Mouse (Mus musculus) CH12.LX (cell line): ENCODE data around the gene Dusp15. TPM values are rescaled to one million over a fixed set of nuclear protein-coding genes. Genes with fewer than 3 reads are reported as not detected.
A peak's percentile ranks its signal among the peaks of the same experiment; 100 is the strongest.

Experiments
- DNase-seq: peaks from one replicate; pipeline ENCODE4 v3.0.0-alpha.2; 2013; ENCODE audit errors: extremely low read depth
- H3K27ac ChIP-seq: 2 replicates; pipeline ENCODE4 v1.5.1; 2012; ENCODE audit warnings: low read depth, mild to moderate bottlenecking, control low read depth, moderate library complexity; ENCODE audit not compliant: insufficient read depth
- H3K27me3 ChIP-seq: replicated peaks from 2 replicates; pipeline ENCODE3; 2012; ENCODE audit warnings: inconsistent platforms
- H3K36me3 ChIP-seq, 2 experiments: replicated peaks in 1 of 2; 2 replicates each; pipeline versions ENCODE3 to v1.6.1; 2012; ENCODE audit warnings: inconsistent platforms in 1 of 2, low read length in 1 of 2, mild to moderate bottlenecking in 1 of 2, mixed read lengths in 1 of 2, moderate library complexity in 1 of 2; ENCODE audit not compliant: control insufficient read depth in 1 of 2, insufficient read depth in 1 of 2
- H3K4me1 ChIP-seq, 2 experiments: 2 replicates each; pipeline ENCODE4 v1.6.1; 2012; ENCODE audit warnings: inconsistent platforms in 1 of 2, moderate library complexity in 1 of 2; ENCODE audit not compliant: insufficient read depth in 2 of 2, control insufficient read depth in 1 of 2
- H3K4me2 ChIP-seq: 2 replicates; pipeline ENCODE4 v1.6.1; 2012; ENCODE audit warnings: low read depth, mild to moderate bottlenecking, control low read depth; ENCODE audit not compliant: poor library complexity, insufficient read depth, severe bottlenecking
- H3K4me3 ChIP-seq, 3 experiments: fragments of 150-350 bp in 1 of 3; sonication (generic) in 1 of 3; replicated peaks in 1 of 3; 2 replicates each; pipeline versions ENCODE3 to v1.5.1; 2011 to 2012; ENCODE audit warnings: low read depth in 2 of 3, low read length in 2 of 3, mild to moderate bottlenecking in 2 of 3, moderate library complexity in 2 of 3, control low read depth in 1 of 3, improper control_type of control experiment in 1 of 3, inconsistent platforms in 1 of 3, mixed read lengths in 1 of 3; ENCODE audit not compliant: poor library complexity in 1 of 3
- H3K79me2 ChIP-seq: replicated peaks from 2 replicates; pipeline ENCODE4 v1.6.1; 2012; ENCODE audit warnings: mild to moderate bottlenecking, moderate library complexity; ENCODE audit not compliant: control insufficient read depth, poor library complexity, insufficient read depth, severe bottlenecking; ENCODE audit errors: extremely low read depth
- H3K9ac ChIP-seq: 2 replicates; pipeline ENCODE4 v1.6.1; 2012; ENCODE audit warnings: low read depth, mild to moderate bottlenecking, control low read depth, moderate library complexity; ENCODE audit not compliant: insufficient read depth
- H3K9me3 ChIP-seq: replicated peaks from 2 replicates; pipeline ENCODE3; 2012; ENCODE audit warnings: low read length, inconsistent platforms, mixed read lengths
- BHLHE40 ChIP-seq: IDR thresholded peaks from 2 replicates; pipeline ENCODE4 v1.6.1; 2011; ENCODE audit warnings: mild to moderate bottlenecking, low read depth, low read length, improper control_type of control experiment
- CHD1 ChIP-seq: IDR thresholded peaks from 2 replicates; pipeline ENCODE4 v1.6.1; 2012; ENCODE audit warnings: low read depth, low read length, improper control_type of control experiment, inconsistent platforms
- CHD2 ChIP-seq: IDR thresholded peaks from 2 replicates; pipeline ENCODE4 v1.6.1; 2011; ENCODE audit warnings: low read length, improper control_type of control experiment
- CTCF ChIP-seq, 2 experiments: IDR thresholded peaks in 1 of 2; conservative IDR thresholded peaks in 1 of 2; 2 replicates each; pipeline ENCODE4 v1.5.1; 2011 to 2012; ENCODE audit warnings: low read depth in 2 of 2, low read length in 2 of 2, improper control_type of control experiment in 1 of 2, inconsistent platforms in 1 of 2, mild to moderate bottlenecking in 1 of 2, moderate library complexity in 1 of 2
- E2F4 ChIP-seq: IDR thresholded peaks from 2 replicates; pipeline ENCODE4 v1.6.1; 2011; ENCODE audit warnings: low read depth, low read length, improper control_type of control experiment; ENCODE audit not compliant: insufficient replicate concordance
- ELF1 ChIP-seq: IDR thresholded peaks from 2 replicates; pipeline ENCODE4 v1.6.1; 2014; ENCODE audit warnings: low read depth, mild to moderate bottlenecking, inconsistent platforms, low read length, improper control_type of control experiment
- EP300 ChIP-seq: IDR thresholded peaks from 2 replicates; pipeline ENCODE4 v1.6.1; 2011; ENCODE audit warnings: low read length, improper control_type of control experiment
- ETS1 ChIP-seq: conservative IDR thresholded peaks from 2 replicates; pipeline ENCODE4 v1.6.1; 2012; ENCODE audit warnings: low read depth, mild to moderate bottlenecking, inconsistent platforms, low read length, improper control_type of control experiment, moderate library complexity
- GABPA ChIP-seq: IDR thresholded peaks from 2 replicates; pipeline ENCODE4 v1.6.1; 2012; ENCODE audit warnings: low read depth, low read length, improper control_type of control experiment, inconsistent platforms; ENCODE audit not compliant: insufficient replicate concordance
- HCFC1 ChIP-seq: IDR thresholded peaks from 2 replicates; pipeline ENCODE4 v1.6.1; 2012; ENCODE audit warnings: low read depth, mild to moderate bottlenecking, inconsistent platforms, low read length, improper control_type of control experiment
- IRF4 ChIP-seq: IDR thresholded peaks from 2 replicates; pipeline ENCODE4 v1.6.1; 2014; ENCODE audit warnings: low read depth, mild to moderate bottlenecking, inconsistent platforms, low read length, improper control_type of control experiment
- JUN ChIP-seq: IDR thresholded peaks from 2 replicates; pipeline ENCODE4 v1.6.1; 2011; ENCODE audit warnings: low read depth, mild to moderate bottlenecking, low read length, improper control_type of control experiment, moderate library complexity; ENCODE audit not compliant: insufficient read depth
- JUND ChIP-seq: conservative IDR thresholded peaks from 2 replicates; pipeline ENCODE4 v1.6.1; 2011; ENCODE audit warnings: low read depth, low read length, improper control_type of control experiment
- KAT2A ChIP-seq: IDR thresholded peaks from 2 replicates; pipeline ENCODE4 v1.6.1; 2012; ENCODE audit warnings: low read length, improper control_type of control experiment, inconsistent platforms; ENCODE audit not compliant: insufficient replicate concordance
- MAFK ChIP-seq: IDR thresholded peaks from 2 replicates; pipeline ENCODE4 v1.6.1; 2011; ENCODE audit warnings: low read length, improper control_type of control experiment; ENCODE audit not compliant: insufficient replicate concordance
- MAX ChIP-seq: IDR thresholded peaks from 2 replicates; pipeline ENCODE4 v1.6.1; 2011; ENCODE audit warnings: low read length, improper control_type of control experiment
- MAZ ChIP-seq: IDR thresholded peaks from 2 replicates; pipeline ENCODE4 v1.6.1; 2012; ENCODE audit warnings: low read depth, mild to moderate bottlenecking, inconsistent platforms, low read length, improper control_type of control experiment, moderate library complexity
- MEF2A ChIP-seq: IDR thresholded peaks from 2 replicates; pipeline ENCODE4 v1.6.1; 2014; ENCODE audit warnings: low read depth, mild to moderate bottlenecking, inconsistent platforms, low read length, improper control_type of control experiment, borderline replicate concordance
- MXI1 ChIP-seq: IDR thresholded peaks from 2 replicates; pipeline ENCODE4 v1.6.1; 2011; ENCODE audit warnings: mild to moderate bottlenecking, low read depth, low read length, improper control_type of control experiment
- MYC ChIP-seq: IDR thresholded peaks from 2 replicates; pipeline ENCODE4 v1.6.1; 2011; ENCODE audit warnings: low read depth, mild to moderate bottlenecking, improper control_type of control experiment, low read length
- NELFE ChIP-seq: IDR thresholded peaks from 2 replicates; pipeline ENCODE4 v1.6.1; 2011; ENCODE audit warnings: low read depth, low read length, improper control_type of control experiment
- NRF1 ChIP-seq: IDR thresholded peaks from 2 replicates; pipeline ENCODE4 v1.6.1; 2014; ENCODE audit warnings: low read depth, mild to moderate bottlenecking, inconsistent platforms, low read length, improper control_type of control experiment, moderate library complexity
- PAX5 ChIP-seq: IDR thresholded peaks from 2 replicates; pipeline ENCODE4 v1.6.1; 2012; ENCODE audit warnings: low read length, inconsistent platforms, mixed read lengths
- POLR2A ChIP-seq: IDR thresholded peaks from 2 replicates; pipeline ENCODE4 v1.6.1; 2011; ENCODE audit warnings: low read depth, mild to moderate bottlenecking, improper control_type of control experiment, low read length
- POLR2AphosphoS2 ChIP-seq: IDR thresholded peaks from 2 replicates; pipeline ENCODE4 v1.6.1; 2011; ENCODE audit warnings: low read depth, low read length, improper control_type of control experiment
- RAD21 ChIP-seq: IDR thresholded peaks from 2 replicates; pipeline ENCODE4 v1.6.1; 2011; ENCODE audit warnings: low read depth, mild to moderate bottlenecking, low read length, improper control_type of control experiment, moderate library complexity
- RCOR1 ChIP-seq: conservative IDR thresholded peaks from 2 replicates; pipeline ENCODE4 v1.6.1; 2012; ENCODE audit warnings: low read depth, mild to moderate bottlenecking, inconsistent platforms, low read length, improper control_type of control experiment
- SIN3A ChIP-seq: IDR thresholded peaks from 2 replicates; pipeline ENCODE4 v1.6.1; 2012; ENCODE audit warnings: low read length, improper control_type of control experiment, inconsistent platforms
- SMC3 ChIP-seq: IDR thresholded peaks from 2 replicates; pipeline ENCODE4 v1.6.1; 2011; ENCODE audit warnings: low read depth, low read length, improper control_type of control experiment
- TBP ChIP-seq: conservative IDR thresholded peaks from 2 replicates; pipeline ENCODE4 v1.6.1; 2011; ENCODE audit warnings: low read depth, low read length, improper control_type of control experiment
- TCF12 ChIP-seq: IDR thresholded peaks from 2 replicates; pipeline ENCODE4 v1.6.1; 2014; ENCODE audit warnings: low read depth, mild to moderate bottlenecking, inconsistent platforms, low read length, improper control_type of control experiment
- UBTF ChIP-seq: IDR thresholded peaks from 2 replicates; pipeline ENCODE4 v1.6.1; 2012; ENCODE audit warnings: low read depth, mild to moderate bottlenecking, inconsistent platforms, low read length, improper control_type of control experiment, moderate library complexity
- USF1 ChIP-seq: IDR thresholded peaks from 2 replicates; pipeline ENCODE4 v1.6.1; 2014; ENCODE audit warnings: low read depth, mild to moderate bottlenecking, inconsistent platforms, low read length, improper control_type of control experiment
- USF2 ChIP-seq: conservative IDR thresholded peaks from 2 replicates; pipeline ENCODE4 v1.6.1; 2011; ENCODE audit warnings: low read depth, low read length, improper control_type of control experiment
- ZC3H11A ChIP-seq: IDR thresholded peaks from 2 replicates; pipeline ENCODE4 v1.6.1; 2012; ENCODE audit warnings: low read depth, mild to moderate bottlenecking, inconsistent platforms, low read length, improper control_type of control experiment
- ZKSCAN1 ChIP-seq: IDR thresholded peaks from 2 replicates; pipeline ENCODE4 v1.6.1; 2012; ENCODE audit warnings: low read depth, inconsistent platforms, low read length, improper control_type of control experiment, borderline replicate concordance
- ZMIZ1 ChIP-seq: IDR thresholded peaks from 2 replicates; pipeline ENCODE4 v1.6.1; 2012; ENCODE audit warnings: low read depth, mild to moderate bottlenecking, inconsistent platforms, low read length, improper control_type of control experiment
- ZNF384 ChIP-seq: IDR thresholded peaks from 2 replicates; pipeline ENCODE4 v1.6.1; 2012; ENCODE audit warnings: low read depth, low read length, improper control_type of control experiment, inconsistent platforms
- dilution Hi-C: fragments of 300-500 bp; cut with MboI; formaldehyde crosslinking; loops from 2 replicates; pipeline ENCODE4 v1.14.3; 2020; ENCODE audit warnings: low sequenced_read_pairs; ENCODE audit not compliant: extremely low pct_unique_long_range_greater_than_20kb, extremely low pct_ligation_motif_present
- in situ Hi-C: fragments of 300-500 bp; cut with MboI; formaldehyde crosslinking; loops from 3 replicates; pipeline ENCODE4 v1.14.3; 2019; ENCODE audit warnings: low sequenced_read_pairs, low pct_ligation_motif_present, low pct_unique_long_range_greater_than_20kb, mixed read lengths
- polyA plus RNA-seq: library from polyadenylated mRNA; unstranded; fragments of >175 nt; gene quantifications from 2 replicates; pipeline ENCODE4 v1.2.1, GENCODE M21; 2012; ENCODE audit warnings: low read depth; ENCODE audit not compliant: insufficient read length
- total RNA-seq, 2 experiments: library from RNA; depleted of rRNA; stranded (reverse); fragments of 300-350 nt in 1 of 2; fragments of >200 nt in 1 of 2; gene quantifications; 2 replicates each; pipeline ENCODE4 v1.2.3; 2012 to 2014

Dusp15 gene
- total and polyA plus RNA-seq, 3 experiments, result 0.08 to 0.13 TPM; not detected in 1

DNA sequence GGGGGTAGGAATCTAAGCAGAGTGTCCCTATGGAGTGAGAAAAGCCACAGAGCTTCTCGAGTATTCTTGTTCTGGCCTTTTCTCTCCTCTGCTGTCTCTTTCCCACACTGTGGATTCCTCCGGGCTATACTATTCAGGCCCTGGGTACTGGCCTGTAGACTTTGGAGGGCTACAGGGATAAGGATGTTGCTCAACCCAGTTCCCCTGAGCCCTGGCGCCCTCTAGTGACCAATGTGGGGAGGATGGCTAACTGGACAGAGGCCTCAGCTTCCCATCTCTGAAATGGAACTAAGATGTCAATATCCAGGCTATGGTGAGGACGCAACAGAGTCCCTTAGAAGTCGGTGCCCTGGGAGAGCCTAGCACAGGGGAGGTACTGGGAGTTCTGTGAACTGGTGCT, 17.9 kb downstream of the Dusp15 start:
- in situ Hi-C loops, result no loop called here
- DNase-seq, result peak; percentile 87
- TF ChIP-seq ELF1, result peak; percentile 25; the same call in 1 of the 2 replicates
- 0 out of 2 replicates have a peak, but pooled peaks have one; percentile 23 for TF ChIP-seq NELFE
- no peak for TF ChIP-seq POLR2AphosphoS2
- TF ChIP-seq CHD1, result no peak
- no peak for TF ChIP-seq TBP
- TF ChIP-seq MXI1, result 0 out of 2 replicates have a peak, but pooled peaks have one; percentile 29
- no peak for TF ChIP-seq HCFC1
- peak; percentile 38; the same call in 1 of the 2 replicates for TF ChIP-seq IRF4
- peak; percentile 48; the same call in 1 of the 2 replicates for TF ChIP-seq MEF2A
- TF ChIP-seq CHD2, result peak; percentile 37; the same call in 1 of the 2 replicates
- TF ChIP-seq KAT2A, result 0 out of 2 replicates have a peak, but pooled peaks have one; percentile 22
- no peak for TF ChIP-seq JUN
- no peak for TF ChIP-seq ZMIZ1
- no peak for TF ChIP-seq ETS1
- TF ChIP-seq PAX5, result no peak
- TF ChIP-seq POLR2A, result no peak
- no peak for TF ChIP-seq TCF12
- TF ChIP-seq RAD21, result peak; percentile 91
- no peak for TF ChIP-seq ZKSCAN1
- TF ChIP-seq MAX, result peak; percentile 31; the same call in 1 of the 2 replicates
- no peak for TF ChIP-seq E2F4
- no peak for TF ChIP-seq UBTF
- 0 out of 2 replicates have a peak, but pooled peaks have one; percentile 12 for TF ChIP-seq JUND
- TF ChIP-seq NRF1, result 0 out of 2 replicates have a peak, but pooled peaks have one; percentile 26
- TF ChIP-seq USF1, result no peak
- no peak for TF ChIP-seq MAFK
- 0 out of 2 replicates have a peak, but pooled peaks have one; percentile 53 for TF ChIP-seq RCOR1
- TF ChIP-seq ZC3H11A, result peak; percentile 40
- TF ChIP-seq MYC, result no peak
- no peak for TF ChIP-seq GABPA
- peak; percentile 92 for TF ChIP-seq SMC3
- TF ChIP-seq SIN3A, result 0 out of 2 replicates have a peak, but pooled peaks have one; percentile 28
- TF ChIP-seq BHLHE40, result 0 out of 2 replicates have a peak, but pooled peaks have one; percentile 10
- peak; percentile 43; the same call in 1 of the 2 replicates for TF ChIP-seq MAZ
- peak; percentile 77 to 93 for TF ChIP-seq CTCF (conservative IDR thresholded peaks at IDR 0.05 in 1 of 2, IDR thresholded peaks at IDR 0.05 in 1 of 2; ENCODE audit: low read depth in 2 of 2, low read length in 2 of 2)
- TF ChIP-seq USF2, result no peak
- 0 out of 2 replicates have a peak, but pooled peaks have one; percentile 20 for TF ChIP-seq EP300
- no peak for TF ChIP-seq ZNF384

More for the DNA sequence above, 17.9 kb downstream of the Dusp15 start:
- H3K9me3 ChIP-seq, result no peaks in the 10 kb centered on the region
- H3K4me2 ChIP-seq, result no peak overlapping the region; the same call in 1 of the 2 replicates
- dilution Hi-C loops, result no loop called here
- H3K4me3 ChIP-seq, result no peak overlapping the region
- H3K27ac ChIP-seq, result no peak overlapping the region
- H3K4me1 ChIP-seq, result peaks cover 4 to 53% of the 10 kb centered on the region in 2 experiments
- H3K79me2 ChIP-seq, result no peaks in the 10 kb centered on the region
- H3K27me3 ChIP-seq, result peaks cover 38% of the 10 kb centered on the region
- no peaks in the 10 kb centered on the region for H3K36me3 ChIP-seq
- H3K9ac ChIP-seq, result no peak overlapping the region
